Mouse (Mus musculus): ENCODE results near the gene Fbxl8. TPM values are rescaled to one million over a fixed set of nuclear protein-coding genes. Genes with fewer than 3 reads are reported as not detected.

The Fbxl8 gene
- total and polyA plus RNA-seq, 3 experiments = 1.8 to 3.6 (median 2.5) TPM

DNA sequence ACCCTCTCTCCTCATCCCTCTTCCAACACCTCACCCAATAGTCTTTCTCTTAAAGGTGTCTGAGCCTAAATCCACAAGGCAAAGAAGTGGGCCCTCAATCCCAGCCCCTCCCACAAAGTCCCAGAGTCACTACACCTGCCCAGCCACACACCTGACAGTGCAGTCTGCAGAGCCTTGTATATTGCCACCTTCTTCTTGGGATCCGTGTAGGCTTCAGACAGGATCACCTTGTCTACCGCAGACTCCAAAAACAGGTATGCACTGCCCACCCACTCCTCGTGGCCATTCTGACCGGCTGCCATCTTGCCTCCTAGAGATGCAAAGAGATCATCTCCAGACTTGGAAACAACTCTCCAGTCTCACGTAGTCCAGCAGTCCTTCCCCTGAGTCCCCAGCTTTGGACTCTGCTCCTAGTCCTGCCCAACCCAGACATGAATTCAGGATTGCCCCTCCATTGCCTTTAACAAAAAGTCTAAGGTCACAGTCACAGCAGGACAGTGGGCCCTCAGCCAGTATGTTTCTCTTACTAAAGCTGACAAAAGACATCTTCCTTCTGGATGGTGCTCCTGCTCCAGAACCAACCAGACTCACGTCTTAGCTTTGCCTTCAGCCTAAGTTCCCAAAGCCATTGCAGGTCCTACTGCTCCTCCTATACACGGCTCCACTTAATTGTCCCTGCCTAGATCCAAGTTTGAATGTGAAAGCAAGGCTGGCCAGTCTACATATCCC is 3.9 kb upstream of the Fbxl8 start:
- Histone ChIP-seq H3K36me3 (ENCODE audit: control insufficient read depth, insufficient read depth, low read length) (no peaks in the 10 kb centered on the region), H3K79me2 (replicated peaks; ENCODE audit: control insufficient read depth, insufficient read depth, low read length) (no peaks in the 10 kb centered on the region), H3K4me3 (no peak overlapping the region), H3K9ac (ENCODE audit: low read depth, low read length) (no peak overlapping the region), H3K4me1 (ENCODE audit: control insufficient read depth, insufficient read depth, low read length) (peaks cover 4% of the 10 kb centered on the region; the same call in 1 of the 2 replicates), H3K27ac (no peak overlapping the region), H3K27me3 (ENCODE audit: control insufficient read depth, insufficient read depth, low read length) (no peaks in the 10 kb centered on the region)
- 88% methylated on average over 7 of the region's 7 CpGs for WGBS
- TF ChIP-seq POLR2A (IDR thresholded peaks at IDR 0.05; ENCODE audit: insufficient read depth, low read depth, low read length) (no peak), CTCF (IDR thresholded peaks at IDR 0.05) (no peak), EP300 (IDR thresholded peaks at IDR 0.05; ENCODE audit: insufficient read depth, low read depth, low read length) (no peak)
- DNase-seq = no peak
- intact Hi-C loops (cut with DNase I) = loop anchor here (10.0 kb wide), 1 partner anchor 606 kb away; no protein-coding TSS in a partner anchor

DNA sequence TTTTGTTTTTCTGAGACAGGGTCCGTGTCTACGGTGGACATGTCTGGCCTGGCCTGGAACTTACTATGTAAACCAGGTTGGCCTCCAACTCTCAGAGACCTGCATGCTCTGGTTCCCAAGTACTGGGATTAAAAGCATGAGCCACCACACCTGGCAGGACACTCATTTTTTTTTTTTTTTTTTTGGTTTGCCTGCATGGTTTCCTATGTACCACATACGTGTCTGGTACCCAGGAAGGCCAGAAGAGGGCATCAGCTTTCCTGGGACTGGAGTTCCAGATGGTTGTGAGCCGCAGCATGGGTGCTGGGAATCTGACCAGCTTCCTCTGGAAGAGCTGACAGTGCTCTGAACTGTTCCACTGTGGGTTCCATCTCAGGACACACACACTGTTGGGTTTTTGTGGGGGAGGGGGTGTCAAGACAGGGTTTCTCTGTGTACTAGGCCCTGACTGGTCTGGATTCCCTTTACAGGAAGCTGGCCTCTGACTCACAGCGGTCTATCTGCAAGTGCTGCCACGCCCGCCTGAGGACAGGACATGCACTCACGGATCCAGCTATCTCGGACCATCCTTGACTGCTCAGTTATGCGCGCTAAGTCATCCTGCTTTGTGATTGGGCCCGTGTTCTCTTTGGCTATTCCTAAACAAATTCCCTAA is 3.0 kb upstream of the Fbxl8 start:
- no peak for DNase-seq
- Histone ChIP-seq H3K27me3 (ENCODE audit: control insufficient read depth, insufficient read depth, low read length) (no peaks in the 10 kb centered on the region), H3K4me1 (ENCODE audit: control insufficient read depth, insufficient read depth, low read length) (peaks cover 4% of the 10 kb centered on the region; the same call in 1 of the 2 replicates), H3K36me3 (ENCODE audit: control insufficient read depth, insufficient read depth, low read length) (no peaks in the 10 kb centered on the region), H3K9ac (ENCODE audit: low read depth, low read length) (no peak overlapping the region), H3K27ac (no peak overlapping the region), H3K4me3 (no peak overlapping the region), H3K79me2 (replicated peaks; ENCODE audit: control insufficient read depth, insufficient read depth, low read length) (no peaks in the 10 kb centered on the region)
- intact Hi-C loops (cut with DNase I) = loop anchor here (10.0 kb wide), 1 partner anchor 607 kb away; no protein-coding TSS in a partner anchor
- TF ChIP-seq CTCF (IDR thresholded peaks at IDR 0.05) = no peak
- TF ChIP-seq EP300 (IDR thresholded peaks at IDR 0.05; ENCODE audit: insufficient read depth, low read depth, low read length) = no peak
- 87% methylated on average over 12 of the region's 12 CpGs for WGBS

DNA sequence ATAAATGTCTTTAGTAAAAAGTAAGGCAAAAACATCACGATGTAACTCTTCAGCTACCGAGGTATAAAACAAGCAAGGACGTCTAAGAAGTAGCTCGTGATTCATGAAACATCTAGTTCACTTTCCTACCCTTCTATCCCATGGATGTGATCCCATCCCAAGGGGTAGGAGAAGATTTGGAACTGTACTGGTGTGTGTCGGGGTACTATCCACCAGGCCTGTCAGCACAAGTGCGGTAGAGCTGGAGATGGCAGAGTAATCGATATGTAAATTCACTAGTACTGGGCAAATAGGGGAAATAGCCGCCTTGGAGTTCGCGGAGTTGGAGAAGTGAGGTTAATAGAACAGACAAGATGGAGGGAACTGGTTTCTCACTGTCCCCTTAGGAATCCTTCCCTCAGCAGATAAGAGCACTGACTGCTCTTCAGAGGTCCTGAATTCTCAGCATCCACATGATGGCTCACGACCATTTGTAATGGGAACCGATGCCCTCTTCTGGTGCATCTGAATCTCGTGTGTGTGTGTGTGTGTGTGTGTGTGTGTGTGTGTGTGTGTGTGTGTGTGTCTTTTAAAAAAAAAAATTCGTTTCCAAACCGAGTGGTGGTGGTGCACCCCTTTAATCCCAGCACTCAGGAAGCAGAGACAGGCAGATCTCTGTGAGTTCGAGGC is 1.1 kb upstream of the Fbxl8 start:
- H3K79me2 ChIP-seq (replicated peaks; ENCODE audit: control insufficient read depth, insufficient read depth, low read length) = no peaks in the 10 kb centered on the region
- DNase-seq = no peak
- TF ChIP-seq CTCF (IDR thresholded peaks at IDR 0.05) = no peak
- no peaks in the 10 kb centered on the region for H3K36me3 ChIP-seq (ENCODE audit: control insufficient read depth, insufficient read depth, low read length)
- H3K27me3 ChIP-seq (ENCODE audit: control insufficient read depth, insufficient read depth, low read length) = no peaks in the 10 kb centered on the region
- intact Hi-C loops (cut with DNase I) = loop anchor here (10.0 kb wide), 1 partner anchor 609 kb away; no protein-coding TSS in a partner anchor
- no peak overlapping the region for H3K9ac ChIP-seq (ENCODE audit: low read depth, low read length)
- peaks cover 4% of the 10 kb centered on the region; the same call in 1 of the 2 replicates for H3K4me1 ChIP-seq (ENCODE audit: control insufficient read depth, insufficient read depth, low read length)
- no peak overlapping the region for H3K4me3 ChIP-seq
- 45% methylated on average over 16 of the region's 16 CpGs for whole genome bisulfite sequencing
- no peak overlapping the region for H3K27ac ChIP-seq

GRCm38 (mm10) chr8:105265128-105265527 is 680 bp downstream of the Fbxl8 start:
- Histone ChIP-seq H3K27ac (peak overlapping the region; percentile 47; the same call in 1 of the 2 replicates), H3K4me3 (peak overlapping the region; percentile 51), H3K79me2 (replicated peaks; ENCODE audit: control insufficient read depth, insufficient read depth, low read length) (no peaks in the 10 kb centered on the region), H3K36me3 (ENCODE audit: control insufficient read depth, insufficient read depth, low read length) (no peaks in the 10 kb centered on the region), H3K9ac (ENCODE audit: low read depth, low read length) (0 out of 2 replicates have a peak overlapping the region, but pooled peaks have one; percentile 4), H3K4me1 (ENCODE audit: control insufficient read depth, insufficient read depth, low read length) (peaks cover 3% of the 10 kb centered on the region), H3K27me3 (ENCODE audit: control insufficient read depth, insufficient read depth, low read length) (no peaks in the 10 kb centered on the region)
- intact Hi-C loops (cut with DNase I) = loop anchor here (10.0 kb wide), 1 partner anchor 610 kb away; no protein-coding TSS in a partner anchor
- peak; percentile 43 to 49 for DNase-seq
- no peak for TF ChIP-seq CTCF (IDR thresholded peaks at IDR 0.05)
- no peak for TF ChIP-seq EP300 (IDR thresholded peaks at IDR 0.05; ENCODE audit: insufficient read depth, low read depth, low read length)
- no peak; the same call in 1 of the 2 replicates for TF ChIP-seq POLR2A (IDR thresholded peaks at IDR 0.05; ENCODE audit: insufficient read depth, low read depth, low read length)
- WGBS = 12% methylated on average over 10 of the region's 10 CpGs

DNA sequence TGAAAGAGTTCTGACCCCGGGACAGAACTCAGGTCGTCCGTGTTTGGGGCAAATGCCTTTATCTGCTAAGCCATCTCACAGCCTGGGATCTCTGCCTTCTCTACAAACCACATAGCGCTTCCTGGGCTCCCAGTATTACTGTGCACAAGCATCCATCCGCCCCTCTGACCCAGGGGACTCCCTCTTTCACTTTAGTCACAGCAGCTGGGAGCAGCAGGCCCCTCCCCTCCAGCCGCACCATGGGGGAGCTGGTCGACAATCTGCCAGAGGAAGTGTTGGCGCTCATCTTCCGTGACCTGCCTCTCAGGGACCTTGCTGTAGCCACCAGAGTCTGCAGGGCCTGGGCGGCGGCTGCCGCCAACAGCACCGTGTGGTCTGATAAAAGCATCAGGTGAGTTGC is 2.3 kb downstream of the Fbxl8 start:
- 78% methylated on average over 13 of the region's 13 CpGs for WGBS
- TF ChIP-seq POLR2A (IDR thresholded peaks at IDR 0.05; ENCODE audit: insufficient read depth, low read depth, low read length) (no peak), EP300 (IDR thresholded peaks at IDR 0.05; ENCODE audit: insufficient read depth, low read depth, low read length) (no peak), CTCF (IDR thresholded peaks at IDR 0.05) (no peak)
- Histone ChIP-seq H3K4me3 (no peak overlapping the region), H3K4me1 (ENCODE audit: control insufficient read depth, insufficient read depth, low read length) (peaks cover 3% of the 10 kb centered on the region), H3K27me3 (ENCODE audit: control insufficient read depth, insufficient read depth, low read length) (no peaks in the 10 kb centered on the region), H3K9ac (ENCODE audit: low read depth, low read length) (no peak overlapping the region), H3K27ac (no peak overlapping the region), H3K36me3 (ENCODE audit: control insufficient read depth, insufficient read depth, low read length) (no peaks in the 10 kb centered on the region), H3K79me2 (replicated peaks; ENCODE audit: control insufficient read depth, insufficient read depth, low read length) (no peaks in the 10 kb centered on the region)
- intact Hi-C loops (cut with DNase I) = loop anchor here (10.0 kb wide), 1 partner anchor 612 kb away; no protein-coding TSS in a partner anchor
- peak; percentile 16 to 34 for DNase-seq
